Mouse (Mus musculus): ENCODE results near the gene Tnk1.

Gene Tnk1

DNA sequence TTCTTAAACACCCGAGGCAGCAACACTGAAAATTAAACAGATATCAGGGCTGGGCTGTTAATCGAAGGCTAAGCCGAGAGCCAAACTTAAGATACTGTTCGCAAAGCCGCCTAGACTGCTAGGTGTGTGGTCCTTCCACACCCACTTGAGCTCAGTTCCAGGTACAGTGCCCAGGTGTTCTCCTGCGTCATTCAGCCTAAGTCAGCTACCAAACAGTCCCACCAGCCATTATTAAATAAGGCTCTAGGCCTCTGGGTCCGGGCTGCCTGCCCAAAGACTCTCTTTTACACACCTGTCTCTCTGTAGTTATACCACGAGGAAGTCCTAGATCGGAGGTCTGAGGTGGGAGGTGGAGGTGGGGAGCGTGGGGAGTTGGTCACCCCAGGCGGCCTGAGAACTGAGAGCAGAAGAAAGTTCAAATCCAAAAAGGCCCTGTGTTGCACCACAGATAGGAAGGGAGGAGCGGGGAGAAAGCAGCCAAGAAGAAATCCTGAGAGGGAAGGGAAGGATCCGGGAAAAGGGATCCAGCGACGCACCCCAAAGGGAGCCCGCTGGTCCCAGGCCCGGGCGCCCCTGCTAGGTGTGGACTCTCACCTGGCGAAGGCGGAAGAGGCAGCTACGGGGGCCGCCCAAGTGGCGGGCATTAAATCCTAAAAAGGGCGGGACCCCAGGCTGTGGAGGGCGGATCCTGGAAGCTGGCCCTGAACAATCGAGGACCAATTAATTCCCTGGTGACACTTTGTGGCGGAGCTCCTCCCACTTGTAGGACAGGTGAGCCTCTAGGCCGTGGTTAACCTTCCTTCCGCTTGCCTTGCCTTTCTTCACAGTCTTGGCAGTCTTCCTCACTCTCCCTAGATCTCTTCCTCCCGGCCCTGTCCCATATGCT is at the start of gene Tnk1:
TSS of gene Tnk1 (minus strand) at position 618 of the 886 bp plus-strand sequence.
- DNase-seq (ENCODE audit: inconsistent age in 2 of 2, low spot score in 1 of 2): no peak

DNA sequence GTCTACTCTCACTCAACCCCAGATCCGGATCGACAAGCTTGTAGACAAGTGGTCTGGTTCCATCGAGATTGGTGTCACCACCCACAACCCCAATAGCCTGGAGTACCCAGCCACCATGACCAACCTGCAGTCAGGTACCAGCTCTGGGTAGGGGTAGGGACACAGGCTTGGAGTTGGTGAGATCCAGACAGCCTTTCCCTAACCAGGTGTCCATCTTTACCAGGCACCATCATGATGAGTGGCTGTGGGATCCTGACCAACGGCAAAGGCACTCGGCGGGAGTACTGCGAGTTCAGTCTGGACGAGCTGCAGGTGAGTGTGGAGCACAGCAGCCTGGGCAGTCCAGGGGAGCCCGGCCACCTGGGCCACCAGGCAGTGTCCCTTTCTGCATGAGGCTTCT is 45.8 kb upstream of the Tnk1 start:
- DNase-seq (ENCODE audit: inconsistent age in 2 of 2, low spot score in 1 of 2): peak in 1 of 2 experiments; percentile 33

DNA sequence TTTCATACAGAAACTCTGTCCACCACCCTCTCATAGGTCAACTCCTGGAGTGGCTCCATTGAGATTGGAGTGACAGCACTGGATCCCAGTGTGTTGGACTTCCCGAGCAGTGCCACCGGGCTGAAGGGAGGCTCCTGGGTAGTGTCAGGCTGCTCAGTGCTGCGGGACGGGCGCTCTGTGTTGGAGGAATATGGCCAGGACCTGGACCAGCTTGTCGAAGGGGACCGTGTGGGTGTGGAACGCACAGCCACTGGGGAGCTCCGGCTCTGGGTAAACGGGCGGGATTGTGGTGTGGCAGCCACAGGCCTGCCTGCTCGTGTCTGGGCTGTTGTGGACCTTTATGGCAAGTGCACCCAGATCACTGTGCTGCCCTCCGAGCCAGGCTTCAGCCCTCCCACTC is 44.4 kb upstream of the Tnk1 start:
- DNase-seq (ENCODE audit: inconsistent age in 2 of 2, low spot score in 1 of 2): no peak

DNA sequence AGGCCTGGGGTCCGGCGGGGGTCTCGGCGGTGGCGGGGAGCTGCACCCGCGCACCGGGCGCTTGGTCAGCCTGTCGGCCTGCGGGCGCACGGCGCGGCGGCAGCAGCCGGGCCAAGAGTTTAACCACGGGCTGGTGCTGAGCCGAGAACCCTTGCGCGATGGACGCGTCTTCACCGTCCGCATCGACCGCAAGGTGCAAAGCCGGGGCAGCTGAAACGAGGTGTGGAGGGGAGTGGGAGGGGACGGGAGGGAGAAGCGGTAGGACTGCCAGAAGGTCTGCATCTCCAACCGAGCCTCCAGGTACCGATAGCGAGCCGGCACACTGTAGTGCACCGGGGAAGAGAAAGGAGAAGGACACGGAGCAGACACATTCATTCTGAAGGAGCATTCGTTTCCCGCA is 43.5 kb upstream of the Tnk1 start:
- DNase-seq (ENCODE audit: inconsistent age in 2 of 2, low spot score in 1 of 2): no peak

DNA sequence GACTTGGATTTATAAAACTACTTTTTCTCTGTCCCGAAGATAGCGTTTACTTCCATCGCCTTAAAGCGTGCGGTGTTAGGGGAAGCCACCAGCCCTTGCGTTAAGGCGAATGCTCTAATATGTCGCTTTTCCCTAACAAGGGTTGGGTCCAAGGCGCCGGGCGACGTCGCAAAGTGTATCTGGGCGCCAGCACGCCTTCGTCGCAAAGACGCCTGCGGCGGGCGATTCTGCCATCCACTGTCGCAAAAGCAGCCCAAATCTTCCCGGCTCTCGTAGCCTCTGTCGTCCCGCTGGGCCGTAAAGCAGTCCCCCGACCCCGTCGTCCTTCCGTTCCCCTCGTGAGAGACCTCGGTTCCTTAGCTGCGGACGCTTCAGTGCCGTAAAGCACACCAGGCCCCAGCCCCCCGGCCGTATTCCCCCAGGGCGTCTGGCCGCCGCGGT is 42.9 kb upstream of the Tnk1 start:
- DNase-seq (ENCODE audit: inconsistent age in 2 of 2, low spot score in 1 of 2): peak; percentile 98

DNA sequence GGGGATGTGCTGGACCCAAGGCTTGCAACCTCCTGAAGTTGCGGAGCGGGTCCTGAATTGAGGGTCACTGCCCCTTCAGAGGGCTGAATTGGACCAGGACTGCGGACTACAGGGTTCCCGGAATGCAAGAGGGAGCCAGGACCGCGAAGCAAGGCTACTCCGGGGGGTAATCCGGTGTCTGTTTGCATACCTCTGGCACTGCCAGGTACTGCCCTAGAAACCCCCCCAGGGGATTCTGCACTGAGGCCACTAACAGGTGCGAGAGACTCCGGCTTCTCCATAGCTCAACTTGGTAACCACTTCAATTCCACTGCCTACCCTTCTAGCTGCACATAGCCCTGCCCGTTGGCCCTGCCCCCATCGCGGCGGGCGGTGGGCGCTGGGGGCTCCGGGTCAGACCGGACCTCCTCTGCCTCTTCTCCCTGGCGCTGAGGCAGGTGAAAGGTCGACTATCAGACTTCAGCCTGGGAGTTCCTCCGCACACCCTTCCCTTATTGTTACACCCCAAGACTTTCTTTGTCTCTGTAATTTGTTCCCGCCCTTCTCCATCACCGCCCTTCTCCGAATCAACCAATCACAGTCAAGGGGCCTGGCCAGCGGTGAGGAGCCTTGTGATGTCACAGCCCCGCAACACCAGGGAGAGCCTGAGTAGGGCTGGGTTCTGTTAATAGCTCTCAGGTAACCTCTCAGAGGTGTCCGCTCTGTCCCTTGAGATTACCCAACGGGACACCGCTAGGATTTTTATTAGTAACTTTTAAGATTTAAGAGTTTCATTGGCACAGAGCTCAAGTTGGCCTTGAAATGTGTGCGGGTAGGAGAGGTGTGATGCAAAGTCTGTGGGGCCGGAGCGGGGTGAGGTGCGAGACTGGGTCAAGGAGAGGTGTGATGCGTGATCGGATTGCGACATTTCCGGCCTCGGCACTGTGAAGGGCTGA is 42.2 kb upstream of the Tnk1 start, which contains the start of the genes 2810408A11Rik and Neurl4:
TSS of gene 2810408A11Rik (minus strand) at position 517 of the 935 bp plus-strand sequence.
TSS of gene Neurl4 (plus strand) at position 602 of the 935 bp plus-strand sequence.
- DNase-seq (ENCODE audit: inconsistent age in 2 of 2, low spot score in 1 of 2): peak; percentile 92 to 97

DNA sequence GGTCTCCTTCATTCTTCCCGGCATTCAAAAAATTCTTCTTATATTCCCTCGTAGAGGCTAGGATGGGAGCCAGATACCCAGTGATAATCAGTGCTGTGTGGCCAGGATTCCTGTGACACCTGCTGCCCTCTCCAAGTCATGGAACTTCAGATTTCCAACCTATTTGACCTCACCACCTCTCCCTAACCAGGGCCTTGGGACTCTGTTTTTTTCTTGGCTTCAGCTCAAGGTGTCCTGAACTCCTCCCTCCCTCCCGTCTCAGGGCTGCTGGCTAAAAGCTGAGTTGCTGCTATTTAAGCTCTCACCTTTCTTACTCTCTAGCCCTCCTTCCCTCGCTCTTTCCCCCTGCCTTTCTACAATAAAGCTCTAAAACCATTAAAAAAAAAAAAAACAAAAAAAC is 41.3 kb upstream of the Tnk1 start:
- DNase-seq (ENCODE audit: inconsistent age in 2 of 2, low spot score in 1 of 2): peak in 1 of 2 experiments; percentile 53

DNA sequence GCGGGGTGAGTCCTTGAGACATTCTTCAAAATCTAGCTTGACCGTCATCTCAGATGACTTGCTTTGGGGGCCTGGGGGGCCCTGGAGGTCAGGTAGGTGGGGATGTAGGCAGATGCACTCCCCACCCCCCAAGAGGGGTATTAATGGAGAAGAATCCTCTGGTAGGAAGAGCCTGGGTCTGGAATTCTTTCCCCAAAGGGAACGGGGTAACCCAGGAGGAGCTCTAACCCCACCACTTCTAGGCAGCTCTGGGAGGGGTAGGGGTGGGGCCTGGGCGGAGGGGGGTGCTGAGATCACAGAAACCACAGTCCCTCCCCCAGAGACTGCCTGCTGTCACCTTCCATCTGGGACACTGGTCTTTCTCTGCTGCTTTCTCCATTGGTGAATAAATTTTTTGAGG is 36.8 kb upstream of the Tnk1 start, which contains the start of gene Acap1:
TSS of gene Acap1 (minus strand) at position 249 of the 400 bp plus-strand sequence.
- DNase-seq (ENCODE audit: inconsistent age in 2 of 2, low spot score in 1 of 2): no peak

DNA sequence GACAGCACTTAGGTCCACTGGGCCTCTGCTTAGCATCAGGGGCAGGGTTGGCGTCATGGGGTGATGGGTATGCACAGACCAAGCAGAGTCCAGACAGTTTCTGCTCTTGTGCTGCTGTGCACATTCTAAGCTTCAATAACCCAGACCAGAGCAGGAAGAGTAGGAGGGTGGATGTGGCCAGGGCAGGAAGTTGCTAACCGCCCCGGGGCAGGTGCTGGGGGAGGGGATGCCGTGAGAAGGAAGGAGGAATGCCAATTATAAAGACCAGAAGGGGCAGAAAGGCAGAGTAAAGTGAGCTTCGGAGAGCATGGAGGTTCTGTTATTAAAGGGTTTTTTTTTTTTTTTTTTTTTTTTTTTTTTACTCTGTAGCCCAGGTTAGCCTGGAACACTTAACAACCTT is 36.1 kb upstream of the Tnk1 start:
- peak in 1 of 2 experiments; percentile 25 for DNase-seq (ENCODE audit: inconsistent age in 2 of 2, low spot score in 1 of 2)

DNA sequence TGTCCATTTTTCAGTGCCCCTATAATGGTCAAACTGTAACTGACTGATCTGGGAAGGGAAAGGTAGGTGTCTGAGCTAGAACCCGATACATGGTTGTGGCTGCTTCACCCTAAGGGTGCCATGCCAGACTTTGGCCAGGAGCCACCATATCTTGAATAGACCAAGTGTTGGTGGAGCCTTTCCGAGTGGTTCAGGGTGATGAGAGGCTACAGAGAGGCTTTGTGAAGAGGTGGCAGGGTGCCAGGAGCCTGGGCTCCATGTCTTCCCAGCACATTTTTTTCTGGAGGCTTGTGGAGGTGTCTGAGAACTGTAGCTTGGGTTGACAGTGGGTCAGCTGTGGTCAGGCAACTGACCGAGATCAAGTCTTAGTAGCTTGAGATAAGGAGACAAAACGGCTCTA is 33.0 kb upstream of the Tnk1 start:
- DNase-seq (ENCODE audit: inconsistent age in 2 of 2, low spot score in 1 of 2): peak in 1 of 2 experiments; percentile 37

DNA sequence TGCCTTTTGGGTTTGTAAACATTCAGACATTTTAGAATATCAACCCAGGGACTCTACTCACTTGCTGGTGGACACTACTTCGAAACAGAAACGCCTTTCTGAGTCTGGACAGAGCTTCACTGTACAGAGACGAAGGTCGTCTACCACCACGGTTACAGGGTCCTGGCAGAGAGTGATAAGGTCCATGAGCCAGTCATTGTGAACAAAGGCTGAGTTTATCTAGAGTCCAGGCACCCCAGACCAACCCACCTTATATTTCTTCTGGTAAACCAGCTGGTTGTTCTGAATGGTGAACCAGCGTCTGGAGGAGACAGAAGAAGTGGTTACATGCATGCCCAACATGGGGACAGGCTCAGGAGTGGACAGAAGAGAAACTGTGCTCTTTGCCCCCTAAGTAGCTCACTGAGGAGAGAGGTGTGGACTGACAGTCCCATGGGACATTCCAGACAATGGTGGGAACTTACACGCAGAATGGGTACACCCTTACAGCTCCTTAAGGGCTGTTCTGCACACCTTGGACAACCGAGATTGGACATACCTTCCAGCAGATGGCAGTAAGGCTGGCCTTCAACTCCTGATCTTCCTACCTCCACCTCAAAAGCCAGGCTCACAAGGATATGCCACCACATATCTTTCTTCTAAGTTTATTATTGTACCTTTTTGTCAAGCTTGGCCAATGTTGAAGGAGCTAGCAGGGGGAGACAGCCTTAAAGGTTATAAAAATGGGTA is 28.5 kb upstream of the Tnk1 start:
- DNase-seq (ENCODE audit: inconsistent age in 2 of 2, low spot score in 1 of 2): peak in 1 of 2 experiments; percentile 28

DNA sequence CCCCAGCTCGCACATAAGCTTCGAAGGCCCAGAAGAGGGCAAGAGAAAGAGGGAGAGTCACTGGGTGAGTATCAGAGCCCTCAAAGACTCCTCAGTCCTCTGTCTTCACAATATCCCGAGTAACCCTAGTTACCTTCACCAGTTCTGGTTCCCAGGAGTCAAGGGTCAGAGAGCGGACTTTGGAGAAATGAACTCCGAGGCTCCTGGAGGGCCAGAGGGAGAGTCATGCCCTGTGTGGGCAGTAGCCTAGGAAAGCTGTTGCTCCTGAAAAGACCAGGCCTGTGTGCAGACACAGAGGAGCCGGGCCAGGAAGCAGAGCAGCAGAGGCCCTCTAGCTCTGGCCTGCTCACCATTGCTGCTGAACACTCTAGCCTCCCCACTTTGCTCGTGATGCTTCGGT is 26.1 kb upstream of the Tnk1 start:
- no peak for DNase-seq (ENCODE audit: inconsistent age in 2 of 2, low spot score in 1 of 2)

DNA sequence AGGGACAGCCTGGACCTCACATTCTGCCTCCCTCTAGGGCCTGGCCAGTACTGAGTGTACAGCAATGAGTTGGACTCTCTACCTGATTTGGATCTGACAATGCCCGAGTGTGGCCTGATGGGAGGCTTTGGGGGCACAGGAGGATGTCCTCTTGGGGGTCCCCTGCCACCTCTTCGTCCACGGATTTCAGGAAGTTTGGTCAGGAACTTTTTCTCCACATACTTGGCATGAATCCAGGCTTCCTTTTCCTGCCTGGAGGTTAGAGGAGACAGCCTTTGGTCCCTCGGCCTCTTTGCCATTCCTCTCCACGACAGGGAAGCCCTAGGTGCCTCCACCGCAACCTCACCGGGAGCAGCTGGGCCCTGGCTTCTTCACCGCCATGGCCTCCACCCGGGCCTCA is 25.7 kb upstream of the Tnk1 start:
- peak; percentile 20 to 62 for DNase-seq (ENCODE audit: inconsistent age in 2 of 2, low spot score in 1 of 2)

DNA sequence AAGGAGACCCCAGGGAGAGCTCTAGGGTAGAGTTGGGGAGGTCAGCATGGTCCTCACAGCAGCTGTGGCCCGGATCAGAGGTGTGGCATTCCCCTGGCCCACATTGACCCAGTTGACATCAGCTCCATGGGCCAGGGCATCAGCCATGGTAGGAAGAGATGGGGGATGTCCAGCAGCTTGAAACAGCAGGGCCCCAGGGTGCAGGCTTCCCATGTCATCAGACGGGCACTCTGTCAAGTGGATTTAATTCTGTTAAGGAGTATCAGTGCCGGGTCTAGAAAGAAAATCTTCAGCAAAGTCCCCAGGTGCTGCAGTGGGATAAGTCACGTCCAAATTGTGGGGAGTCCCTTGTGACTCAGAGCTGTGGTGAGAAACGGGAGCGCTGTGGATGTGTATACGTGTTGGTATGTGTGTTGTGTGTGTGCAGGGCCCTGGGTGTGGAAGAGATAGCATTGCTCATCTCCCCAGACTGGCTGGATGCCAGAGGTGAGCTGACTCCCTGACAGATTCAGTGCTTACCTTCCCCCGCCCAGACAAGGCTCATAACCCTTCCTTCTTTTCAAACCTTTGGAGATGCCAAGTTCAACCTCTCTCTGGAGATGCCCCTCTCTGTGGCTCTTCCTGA is 25.1 kb upstream of the Tnk1 start:
- peak; percentile 29 to 42 for DNase-seq (ENCODE audit: inconsistent age in 2 of 2, low spot score in 1 of 2)

DNA sequence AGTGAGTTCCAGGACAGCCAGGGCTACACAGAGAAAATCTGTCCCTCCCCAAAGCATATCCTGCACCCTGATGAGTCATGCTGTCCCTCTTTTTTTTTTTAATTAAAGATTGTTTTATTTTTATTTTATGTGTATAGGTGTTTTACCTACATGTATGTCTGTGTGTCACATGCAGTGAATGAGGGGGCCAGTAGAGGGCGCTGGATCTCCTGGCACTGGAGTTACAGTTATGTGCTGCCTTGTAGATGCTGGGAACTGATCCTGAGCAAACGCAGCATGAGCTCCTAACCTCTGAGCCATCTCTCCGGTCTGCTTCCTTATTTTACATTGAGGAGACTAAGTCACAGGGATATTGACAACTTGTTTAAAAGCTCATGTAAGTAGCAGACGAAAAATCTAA is 24.5 kb upstream of the Tnk1 start:
- peak; percentile 24 to 62 for DNase-seq (ENCODE audit: inconsistent age in 2 of 2, low spot score in 1 of 2)

DNA sequence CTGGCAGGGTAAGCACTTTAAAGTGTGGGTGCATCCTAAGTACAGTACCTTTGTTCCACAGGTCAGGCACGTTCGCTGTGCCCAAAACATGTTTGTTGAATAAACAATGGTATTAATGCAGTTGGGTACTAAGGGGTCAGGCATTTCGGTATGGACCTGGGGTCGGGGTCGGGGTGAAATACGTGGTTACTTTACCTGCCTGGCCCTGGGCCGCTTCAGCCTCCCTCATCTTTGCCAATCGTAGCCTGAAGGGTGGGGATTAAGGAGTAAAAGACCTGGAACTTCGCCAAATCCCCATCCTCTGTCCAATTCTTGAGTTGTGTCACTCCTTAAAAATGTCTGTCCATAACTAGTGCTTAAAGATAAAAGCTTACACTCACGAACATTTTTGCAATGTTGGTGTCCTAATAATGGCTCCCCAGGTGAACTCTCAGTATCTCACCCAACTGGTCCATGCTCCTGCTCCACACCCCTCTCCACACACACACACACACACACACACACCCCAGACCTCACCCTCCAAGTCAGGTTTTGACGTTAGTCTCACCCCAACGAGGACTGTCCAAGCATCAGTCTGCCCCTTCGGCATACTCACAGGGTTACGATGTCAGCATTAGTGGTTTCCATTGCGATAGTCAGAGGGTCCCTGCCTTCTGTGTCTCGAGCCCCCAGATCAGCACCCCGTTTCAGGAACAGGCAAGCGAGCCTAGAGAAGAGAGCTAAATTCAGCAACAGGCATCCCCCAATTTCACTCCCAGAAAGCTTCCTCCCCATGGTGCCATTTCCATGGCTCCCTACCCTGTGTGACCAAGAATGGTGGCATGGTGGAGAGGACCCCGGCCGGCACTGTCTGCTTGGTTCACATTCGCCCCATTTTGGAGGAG is 23.5 kb upstream of the Tnk1 start:
- DNase-seq (ENCODE audit: inconsistent age in 2 of 2, low spot score in 1 of 2): peak; percentile 19 to 39

DNA sequence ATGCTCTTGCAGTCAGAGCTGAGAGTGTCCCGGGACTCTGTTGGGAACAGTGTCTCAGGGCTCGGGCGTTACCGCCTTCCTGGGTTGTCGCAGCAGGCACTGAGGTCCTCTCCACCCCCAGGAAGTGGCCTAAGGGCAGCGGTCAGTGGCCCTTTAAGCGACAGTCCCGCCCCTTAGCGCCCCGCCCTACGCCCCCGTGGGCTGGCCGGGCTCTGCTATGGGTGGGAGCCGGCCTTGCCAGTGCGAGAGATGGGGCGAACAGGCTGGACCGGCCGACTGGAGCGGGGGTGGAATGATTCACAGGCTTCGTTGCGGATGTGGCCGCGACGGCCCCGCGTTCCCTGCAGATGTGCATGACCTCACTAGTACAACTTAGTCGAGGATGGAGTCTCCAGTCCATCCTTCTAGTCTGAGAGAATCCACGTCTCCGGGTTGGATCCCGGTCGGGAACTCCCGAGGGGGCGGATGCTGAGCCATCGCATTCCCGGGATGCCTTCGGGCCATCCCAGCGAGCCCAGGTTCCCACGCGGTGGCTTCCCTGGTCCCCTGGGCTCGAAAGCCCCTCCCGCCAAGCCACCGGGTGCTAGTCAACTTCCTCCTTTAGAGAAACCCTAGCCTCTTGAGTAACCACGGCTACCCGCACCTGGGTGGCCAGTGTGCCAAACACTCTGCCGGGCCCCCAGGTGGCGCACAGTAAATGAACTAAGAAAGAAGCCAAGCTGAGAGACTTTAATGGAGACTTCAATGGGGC is 22.5 kb upstream of the Tnk1 start, which contains the start of gene Kctd11:
TSS of gene Kctd11 (minus strand) at position 554 of the 751 bp plus-strand sequence.
- peak; percentile 95 to 97 for DNase-seq (ENCODE audit: inconsistent age in 2 of 2, low spot score in 1 of 2)

DNA sequence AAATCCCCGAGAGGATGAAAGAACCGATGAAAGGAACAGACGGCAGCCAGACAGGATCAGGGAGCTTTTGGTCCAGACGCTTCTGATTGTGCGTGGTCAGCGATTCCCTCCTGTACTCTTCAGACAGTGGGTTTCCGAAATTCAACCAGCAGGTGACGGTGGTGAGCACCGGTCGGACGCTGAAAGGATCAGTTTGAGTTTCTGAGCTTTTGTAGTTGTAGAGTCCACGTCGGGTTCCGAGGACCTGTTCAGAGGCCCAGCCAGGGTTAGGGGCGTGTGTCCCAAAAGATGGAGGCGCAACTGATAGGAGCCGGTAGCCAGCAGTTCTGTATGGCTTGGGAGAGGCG is 21.9 kb upstream of the Tnk1 start:
- no peak for DNase-seq (ENCODE audit: inconsistent age in 2 of 2, low spot score in 1 of 2)
